Mouse (Mus musculus) heart, embryonic 12.5 days (tissue): Measurements from ENCODE around the gene Erich4. TPM values are rescaled to one million over a fixed set of nuclear protein-coding genes. Genes with fewer than 3 reads are reported as not detected.

Source experiments
- ATAC-seq: fragments of 200-750 bp; cut with Nextera tagmentation; 2 replicates; pipeline ENCODE4 v1.8.0; 2017; ENCODE audit warnings: moderate TSS enrichment, moderate library complexity; ENCODE audit not compliant: insufficient number of reproducible peaks, low FRiP score
- H3K27ac ChIP-seq: fragments of 300-500 bp; sonication (generic); 2 replicates; pipeline ENCODE4 v1.5.1; 2016; ENCODE audit warnings: mild to moderate bottlenecking, moderate library complexity; ENCODE audit not compliant: poor library complexity, severe bottlenecking
- H3K27me3 ChIP-seq: fragments of 300-500 bp; sonication (generic); replicated peaks from 2 replicates; pipeline ENCODE4 v1.6.1; 2016; ENCODE audit warnings: mild to moderate bottlenecking, moderate library complexity
- H3K36me3 ChIP-seq: fragments of 300-500 bp; sonication (generic); 2 replicates; pipeline ENCODE4 v1.6.1; 2016; ENCODE audit warnings: mild to moderate bottlenecking, moderate library complexity
- H3K4me1 ChIP-seq: fragments of 300-500 bp; sonication (generic); replicated peaks from 2 replicates; pipeline ENCODE4 v1.6.1; 2016; ENCODE audit warnings: mild to moderate bottlenecking
- H3K4me2 ChIP-seq: fragments of 300-500 bp; sonication (generic); 2 replicates; pipeline ENCODE4 v1.6.1; 2016; ENCODE audit warnings: mild to moderate bottlenecking, moderate library complexity
- H3K4me3 ChIP-seq: fragments of 300-500 bp; sonication (generic); 2 replicates; pipeline ENCODE4 v1.5.1; 2016; ENCODE audit warnings: mild to moderate bottlenecking
- H3K9ac ChIP-seq: fragments of 300-500 bp; sonication (generic); 2 replicates; pipeline ENCODE4 v1.6.1; 2016; ENCODE audit warnings: mild to moderate bottlenecking, moderate library complexity
- H3K9me3 ChIP-seq: fragments of 300-500 bp; sonication (generic); replicated peaks from 2 replicates; pipeline ENCODE4 v1.6.1; 2016; ENCODE audit warnings: mild to moderate bottlenecking, moderate library complexity
- WGBS: fragments of 180-500 bp; shearing (Covaris S2); methylation state at CpG from one replicate; pipeline ENCODE4 v1.1.7; 2016; 5-methylcytosine and 5-hydroxymethylcytosine counted together
- polyA plus RNA-seq: library from polyadenylated mRNA; unstranded; fragments of >200 nt; fragmentation: Nextera tagmentation; extraction: Ambion mirVana; gene quantifications from 2 replicates; pipeline ENCODE4 v1.2.1, GENCODE M21; 2016

The Erich4 gene
- polyA plus RNA-seq, 1 experiment from 2014 or later, result not detected

DNA sequence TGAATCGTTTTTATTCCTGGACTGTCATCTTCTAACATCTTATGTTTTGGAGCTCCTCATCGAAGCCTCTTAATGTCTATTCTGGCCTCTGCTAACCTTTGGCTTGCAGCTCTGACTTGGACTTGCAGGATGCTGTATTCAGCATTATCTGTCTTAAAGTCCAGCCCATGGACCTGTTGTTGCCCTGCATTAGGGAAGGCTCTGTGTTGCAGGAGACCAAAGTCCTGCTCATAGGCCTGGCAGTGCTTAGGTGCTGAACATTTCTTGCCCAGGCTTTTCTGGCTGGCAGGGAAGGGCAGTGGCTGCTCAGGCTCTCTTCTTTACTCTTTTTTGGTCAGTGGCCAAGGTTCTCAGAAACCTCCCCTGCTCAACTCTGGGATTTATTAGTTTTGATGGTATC, 8.5 kb downstream of the Erich4 start:
- Histone ChIP-seq H3K4me3 (no peak overlapping the region), H3K27ac (no peak overlapping the region), H3K9ac (no peak overlapping the region), H3K27me3 (peaks cover 11% of the 10 kb centered on the region; the same call in 1 of the 2 replicates), H3K4me2 (no peak overlapping the region), H3K9me3 (peaks cover 2% of the 10 kb centered on the region; the same call in 1 of the 2 replicates), H3K4me1 (no peaks in the 10 kb centered on the region), H3K36me3 (no peaks in the 10 kb centered on the region)
- 73% methylated on average over 2 of the region's 2 CpGs for WGBS
- no peak for ATAC-seq

GRCm38 (mm10) chr7:25606625-25607063, 9.0 kb downstream of the Erich4 start:
- 63% methylated on average over 4 of the region's 4 CpGs for WGBS
- no peak overlapping the region for H3K9ac ChIP-seq

GRCm38 (mm10) chr7:25601346-25601745, 14.3 kb downstream of the Erich4 start:
- 78% methylated on average over 16 of the region's 16 CpGs for WGBS
- H3K4me3 ChIP-seq, result no peak overlapping the region
- H3K4me2 ChIP-seq, result no peak overlapping the region
- H3K27ac ChIP-seq, result no peak overlapping the region
- H3K9me3 ChIP-seq, result no peaks in the 10 kb centered on the region
- H3K4me1 ChIP-seq, result no peaks in the 10 kb centered on the region
- no peak overlapping the region for H3K9ac ChIP-seq
- no peak for ATAC-seq
- no peaks in the 10 kb centered on the region for H3K36me3 ChIP-seq
- no peaks in the 10 kb centered on the region for H3K27me3 ChIP-seq

More at GRCm38 (mm10) chr7:25606625-25607063, 9.0 kb downstream of the Erich4 start:
- Histone ChIP-seq H3K4me2 (no peak overlapping the region), H3K36me3 (no peaks in the 10 kb centered on the region), H3K27me3 (peaks cover 11% of the 10 kb centered on the region; the same call in 1 of the 2 replicates), H3K9me3 (peaks cover 2% of the 10 kb centered on the region; the same call in 1 of the 2 replicates), H3K4me1 (no peaks in the 10 kb centered on the region), H3K27ac (no peak overlapping the region), H3K4me3 (no peak overlapping the region)
- ATAC-seq, result no peak

GRCm38 (mm10) chr7:25600666-25601065, 15.0 kb downstream of the Erich4 start:
- Histone ChIP-seq H3K36me3 (no peaks in the 10 kb centered on the region), H3K4me3 (no peak overlapping the region), H3K27me3 (no peaks in the 10 kb centered on the region), H3K4me1 (no peaks in the 10 kb centered on the region), H3K4me2 (no peak overlapping the region), H3K27ac (no peak overlapping the region), H3K9me3 (no peaks in the 10 kb centered on the region), H3K9ac (no peak overlapping the region)
- no peak for ATAC-seq
- WGBS, result 80% methylated on average over 11 of the region's 11 CpGs

DNA sequence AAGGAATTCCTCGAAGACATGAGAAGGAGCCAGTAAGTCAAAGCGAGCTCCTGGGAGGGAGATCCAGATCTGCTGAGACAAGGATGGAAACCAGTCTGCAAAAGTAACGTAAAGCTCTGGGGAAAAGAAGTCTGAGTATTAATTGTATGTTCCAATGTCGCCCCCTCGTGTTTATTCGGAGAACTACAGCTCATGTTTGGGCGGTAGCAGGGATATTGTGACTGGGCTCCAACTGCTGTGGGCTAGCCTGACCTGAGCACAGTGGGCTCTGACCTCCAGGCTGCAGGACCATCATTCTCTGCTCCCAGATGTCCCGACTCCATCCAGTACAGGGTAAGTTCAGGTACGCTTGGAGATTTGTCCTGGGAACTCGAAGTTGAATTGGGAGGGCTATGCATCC, 16.0 kb downstream of the Erich4 start:
- no peak overlapping the region for H3K27ac ChIP-seq
- H3K4me3 ChIP-seq, result no peak overlapping the region
- no peak overlapping the region for H3K4me2 ChIP-seq
- no peak overlapping the region for H3K9ac ChIP-seq
- WGBS, result 11% methylated on average over 10 of the region's 10 CpGs
- no peaks in the 10 kb centered on the region for H3K9me3 ChIP-seq
- H3K27me3 ChIP-seq, result no peaks in the 10 kb centered on the region
- no peaks in the 10 kb centered on the region for H3K4me1 ChIP-seq
- no peak for ATAC-seq
- no peaks in the 10 kb centered on the region for H3K36me3 ChIP-seq

DNA sequence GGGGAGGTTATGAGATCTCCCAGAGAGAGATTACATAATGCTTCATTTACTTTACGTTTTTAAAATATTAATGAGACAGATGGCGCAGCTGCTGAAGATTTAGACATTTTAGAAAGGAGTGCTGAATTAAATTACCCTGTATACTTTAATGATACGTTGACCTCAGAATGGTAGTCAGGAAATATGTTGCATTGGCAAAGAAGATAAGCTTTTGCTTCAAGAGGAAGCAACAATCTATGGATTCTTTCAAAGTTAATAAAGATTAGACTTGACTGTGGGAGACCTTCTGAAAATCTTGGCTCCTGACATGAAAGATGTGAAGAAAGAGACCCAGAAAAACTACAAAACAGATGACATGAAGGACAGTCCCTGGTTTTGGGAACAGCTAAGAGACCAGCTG, 21.8 kb downstream of the Erich4 start:
- Histone ChIP-seq H3K36me3 (no peaks in the 10 kb centered on the region), H3K9me3 (no peaks in the 10 kb centered on the region), H3K4me1 (no peaks in the 10 kb centered on the region), H3K9ac (no peak overlapping the region), H3K4me2 (no peak overlapping the region), H3K27me3 (no peaks in the 10 kb centered on the region), H3K4me3 (no peak overlapping the region), H3K27ac (no peak overlapping the region)
- ATAC-seq, result no peak
- 71% methylated on average over 3 of the region's 3 CpGs for WGBS

GRCm38 (mm10) chr7:25591226-25591625, 24.5 kb downstream of the Erich4 start:
- Histone ChIP-seq H3K4me3 (no peak overlapping the region), H3K36me3 (no peaks in the 10 kb centered on the region), H3K9ac (no peak overlapping the region), H3K27me3 (no peaks in the 10 kb centered on the region), H3K4me2 (no peak overlapping the region), H3K27ac (no peak overlapping the region), H3K9me3 (no peaks in the 10 kb centered on the region), H3K4me1 (no peaks in the 10 kb centered on the region)
- no peak for ATAC-seq
- 75% methylated on average over 2 of the region's 2 CpGs for WGBS

GRCm38 (mm10) chr7:25585351-25586204, 30.1 kb downstream of the Erich4 start:
- H3K9ac ChIP-seq, result no peak overlapping the region
- H3K4me2 ChIP-seq, result no peak overlapping the region
- H3K27ac ChIP-seq, result no peak overlapping the region
- no peaks in the 10 kb centered on the region for H3K4me1 ChIP-seq
- no peaks in the 10 kb centered on the region for H3K36me3 ChIP-seq
- 69% methylated on average over 9 of the region's 9 CpGs for WGBS
- ATAC-seq, result no peak
- H3K27me3 ChIP-seq, result no peaks in the 10 kb centered on the region
- no peak overlapping the region for H3K4me3 ChIP-seq
- H3K9me3 ChIP-seq, result peaks cover 10% of the 10 kb centered on the region

DNA sequence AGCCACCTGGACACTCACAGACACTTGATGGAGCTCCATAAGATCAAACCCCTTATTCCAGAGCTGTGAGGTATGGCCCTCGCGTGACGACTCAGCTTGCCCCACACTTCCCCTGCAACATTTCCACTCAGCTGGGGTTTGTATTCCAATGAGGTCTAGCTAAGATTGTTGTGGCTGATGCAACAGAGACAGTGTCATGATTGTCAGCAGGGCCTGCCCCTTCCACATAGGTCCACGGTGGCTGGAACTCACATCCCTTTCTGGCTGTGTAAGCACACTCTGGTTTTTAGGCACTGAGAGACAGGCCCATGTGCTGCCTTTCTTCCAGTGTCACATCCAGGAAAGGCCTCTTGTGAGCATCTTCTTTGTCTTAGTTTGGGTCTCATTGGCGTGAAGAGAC, 31.0 kb downstream of the Erich4 start:
- Histone ChIP-seq H3K4me2 (no peak overlapping the region), H3K27me3 (no peaks in the 10 kb centered on the region), H3K27ac (no peak overlapping the region), H3K36me3 (no peaks in the 10 kb centered on the region), H3K4me3 (no peak overlapping the region), H3K9ac (no peak overlapping the region), H3K9me3 (peaks cover 10% of the 10 kb centered on the region), H3K4me1 (no peaks in the 10 kb centered on the region)
- ATAC-seq, result no peak
- 77% methylated on average over 5 of the region's 5 CpGs for WGBS

DNA sequence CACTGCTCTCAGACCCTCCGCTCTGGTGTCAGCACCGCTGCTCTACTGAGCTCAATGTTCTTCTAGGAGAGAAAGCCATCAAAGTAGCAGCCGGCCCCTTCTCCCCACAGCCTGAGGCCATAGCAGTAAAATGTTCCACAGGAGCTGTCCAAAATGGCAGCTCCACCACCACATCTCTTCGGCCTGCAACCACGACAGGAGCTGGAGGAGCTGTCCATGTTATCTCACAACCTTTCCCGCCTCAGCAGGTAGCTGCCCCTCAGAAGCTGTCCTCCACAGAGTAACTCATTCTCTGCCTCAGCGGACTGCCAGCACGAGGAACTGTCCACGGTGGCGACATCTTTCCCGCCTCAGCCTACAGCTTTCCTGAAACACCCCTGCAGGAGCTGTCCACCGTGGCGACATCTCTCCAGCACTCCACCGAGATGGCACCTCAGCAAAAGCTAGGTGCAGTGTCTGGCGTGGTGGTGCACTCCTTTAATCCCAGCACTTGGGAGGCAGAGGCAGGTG, 33.3 kb downstream of the Erich4 start:
- Histone ChIP-seq H3K9ac (no peak overlapping the region), H3K27ac (no peak overlapping the region), H3K9me3 (peaks cover 10% of the 10 kb centered on the region), H3K4me2 (no peak overlapping the region), H3K27me3 (no peaks in the 10 kb centered on the region), H3K4me3 (no peak overlapping the region), H3K36me3 (no peaks in the 10 kb centered on the region), H3K4me1 (no peaks in the 10 kb centered on the region)
- 75% methylated on average over 15 of the region's 15 CpGs for WGBS
- no peak for ATAC-seq

GRCm38 (mm10) chr7:25579441-25579840, 36.3 kb downstream of the Erich4 start:
- H3K9ac ChIP-seq, result no peak overlapping the region
- ATAC-seq, result no peak

More at GRCm38 (mm10) chr7:25579441-25579840, 36.3 kb downstream of the Erich4 start:
- H3K4me2 ChIP-seq, result no peak overlapping the region
- H3K36me3 ChIP-seq, result no peaks in the 10 kb centered on the region
- WGBS, result 72% methylated on average over 10 of the region's 10 CpGs
- H3K4me3 ChIP-seq, result no peak overlapping the region
- H3K27me3 ChIP-seq, result peaks cover 8% of the 10 kb centered on the region; the same call in 1 of the 2 replicates
- H3K9me3 ChIP-seq, result peaks cover 10% of the 10 kb centered on the region
- no peak overlapping the region for H3K27ac ChIP-seq
- H3K4me1 ChIP-seq, result 0 out of 2 replicates have a peak, but pooled peaks cover 5% of the 10 kb centered on the region
